Mouse (Mus musculus) embryonic facial prominence, embryonic 10.5 days (tissue): Measurements from ENCODE around the gene Atf6. TPM values are rescaled to one million over a fixed set of nuclear protein-coding genes. Genes with fewer than 3 reads are reported as not detected.

Source experiments
- DNase-seq: peaks from one replicate; pipeline ENCODE4 v3.0.0-alpha.2; 2017; ENCODE audit warnings: low spot score
- H3K27ac ChIP-seq: fragments of 300-500 bp; sonication (generic); replicated peaks from 2 replicates; pipeline ENCODE4 v1.5.1; 2016; ENCODE audit warnings: mild to moderate bottlenecking
- H3K27me3 ChIP-seq: fragments of 300-500 bp; sonication (generic); replicated peaks from 2 replicates; pipeline ENCODE4 v1.6.1; 2016; ENCODE audit warnings: low read depth, mild to moderate bottlenecking; ENCODE audit not compliant: poor library complexity, severe bottlenecking
- H3K36me3 ChIP-seq: fragments of 300-500 bp; sonication (generic); replicated peaks from 2 replicates; pipeline ENCODE4 v1.6.1; 2016; ENCODE audit warnings: mild to moderate bottlenecking, moderate library complexity
- H3K4me1 ChIP-seq: fragments of 300-500 bp; sonication (generic); 2 replicates; pipeline ENCODE4 v1.6.1; 2016
- H3K4me3 ChIP-seq: fragments of 300-500 bp; sonication (generic); 2 replicates; pipeline ENCODE4 v1.5.1; 2016; ENCODE audit warnings: mild to moderate bottlenecking, moderate library complexity
- H3K9me3 ChIP-seq: fragments of 300-500 bp; sonication (generic); 2 replicates; pipeline ENCODE4 v1.6.1; 2016; ENCODE audit warnings: mild to moderate bottlenecking
- WGBS: fragments of 180-500 bp; shearing (Covaris S2); methylation state at CpG from one replicate; pipeline ENCODE4 v1.1.7; 2016; 5-methylcytosine and 5-hydroxymethylcytosine counted together
- polyA plus RNA-seq: library from polyadenylated mRNA; unstranded; fragments of >200 nt; fragmentation: Nextera tagmentation; extraction: Ambion mirVana; gene quantifications from 2 replicates; pipeline ENCODE4 v1.2.1, GENCODE M21; 2016

Atf6 gene
- polyA plus RNA-seq, 1 experiment from 2014 or later = 7.0 TPM

DNA sequence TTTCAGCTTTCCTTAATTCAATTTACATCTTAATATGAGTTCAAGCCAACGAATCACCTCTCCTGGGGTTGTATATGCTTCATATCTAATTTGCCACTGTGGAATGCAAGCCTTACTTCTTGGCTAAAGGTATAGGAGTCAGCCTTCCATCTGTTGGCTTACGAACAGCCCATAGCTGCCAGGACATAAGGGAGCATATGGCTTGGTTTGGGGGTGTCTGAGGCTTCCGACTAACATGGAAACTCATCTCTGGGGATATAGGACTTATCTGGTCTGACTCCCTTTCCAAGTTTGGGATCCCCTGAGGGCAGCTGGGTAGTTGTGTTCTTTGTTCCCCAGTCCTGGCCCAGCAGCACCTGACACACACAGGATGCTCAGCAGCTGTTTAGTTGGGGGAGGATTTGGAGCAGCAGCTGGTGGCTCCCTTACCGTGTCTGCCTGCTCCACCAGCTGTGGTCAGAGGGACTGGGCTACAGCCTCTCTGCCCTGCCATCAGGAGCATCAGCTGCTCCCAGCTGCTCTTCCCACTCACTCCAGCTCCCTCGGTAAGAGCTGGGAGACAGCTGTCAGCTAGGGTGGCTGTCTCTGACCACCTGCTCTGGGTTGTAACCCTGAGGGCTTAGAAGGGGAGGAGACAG lies 212.2 kb downstream of the Atf6 start:
- Histone ChIP-seq H3K4me1 (peaks cover 31% of the 10 kb centered on the region), H3K27ac (0 out of 2 replicates have a peak overlapping the region, but pooled peaks have one; percentile 12), H3K9me3 (no peaks in the 10 kb centered on the region), H3K36me3 (no peaks in the 10 kb centered on the region), H3K4me3 (no peak overlapping the region), H3K27me3 (no peaks in the 10 kb centered on the region)
- 67% methylated on average over 5 of the region's 5 CpGs for WGBS
- peak; percentile 38 for DNase-seq

Other genes with a start within 250 kb of the Atf6 start
- gene Olfml2b, start 223.2 kb downstream of the Atf6 start, polyA plus RNA-seq = 5.5 and 6.0 TPM in 2 replicates
- 0.19 TPM in 1 of 2 replicates, not detected in the other for gene Gm26620, start 17.3 kb upstream of the Atf6 start, polyA plus RNA-seq
- 35.5 and 38.2 TPM in 2 replicates for gene Dusp12, start 17.8 kb upstream of the Atf6 start, polyA plus RNA-seq
- gene Fcrlb, start 45.2 kb upstream of the Atf6 start, polyA plus RNA-seq = 0.15 TPM in 1 of 2 replicates, not detected in the other
- not detected in 2 replicates for gene Fcrla, start 59.8 kb upstream of the Atf6 start, polyA plus RNA-seq
- gene Fcgr2b, start 108.8 kb upstream of the Atf6 start, polyA plus RNA-seq = not detected in 2 replicates
- gene Fcgr4, start 151.1 kb upstream of the Atf6 start, polyA plus RNA-seq = 0.31 TPM in 1 of 2 replicates, not detected in the other
- gene Fcgr3, start 197.2 kb upstream of the Atf6 start, polyA plus RNA-seq = 3.8 and 5.5 TPM in 2 replicates
- 1.1 and 2.0 TPM in 2 replicates for gene Cfap126, start 246.1 kb upstream of the Atf6 start, polyA plus RNA-seq